Mouse (Mus musculus) bone marrow macrophage, adult 2 months (primary cell): ENCODE data around the gene Nr6a1.

ENCODE experiments used
- CTCF ChIP-seq: IDR thresholded peaks from 2 replicates; pipeline ENCODE4 v1.5.1; 2012; ENCODE audit warnings: low read depth, mild to moderate bottlenecking, low read length, moderate library complexity
- POLR2A ChIP-seq: IDR thresholded peaks from 2 replicates; pipeline ENCODE4 v1.6.1; 2012; ENCODE audit warnings: mild to moderate bottlenecking, low read depth, low read length, borderline replicate concordance

GRCm38 (mm10) chr2:38797087-38797624 lies 130.3 kb downstream of the Nr6a1 start:
- no peak for TF ChIP-seq POLR2A
- TF ChIP-seq CTCF: no peak
